Mouse (Mus musculus): ENCODE data around the gene Sympk. TPM values are rescaled to one million over a fixed set of nuclear protein-coding genes. Genes with fewer than 3 reads are reported as not detected.

Sympk gene
- polyA plus RNA-seq, 1 experiment = 90.3 TPM

- peak overlapping the region; percentile 42 for H3K4me2 ChIP-seq (ENCODE audit: low read depth)
- TF ChIP-seq MAX (IDR thresholded peaks at IDR 0.05; ENCODE audit: low read depth) (no peak), CEBPB (IDR thresholded peaks at IDR 0.05; ENCODE audit: insufficient read depth, poor library complexity, severe bottlenecking) (no peak), REST (IDR thresholded peaks at IDR 0.05; ENCODE audit: insufficient read depth, insufficient read length) (no peak), MYOG (IDR thresholded peaks at IDR 0.05; ENCODE audit: control insufficient read depth in 1 of 3, insufficient read depth in 1 of 3, insufficient read length in 2 of 3, low read depth in 2 of 3) (no peak), SRF (IDR thresholded peaks at IDR 0.05; ENCODE audit: control insufficient read depth, insufficient read length, low read depth) (no peak), TCF3 (IDR thresholded peaks at IDR 0.05; ENCODE audit: insufficient read length, low read depth) (no peak), MYOD1 (IDR thresholded peaks at IDR 0.05; ENCODE audit: control insufficient read depth in 1 of 3, insufficient read length in 2 of 3, low read depth in 2 of 3) (no peak), POLR2A (IDR thresholded peaks at IDR 0.05; ENCODE audit: insufficient read length, low read depth) (no peak), TCF12 (IDR thresholded peaks at IDR 0.05; ENCODE audit: insufficient read depth, poor library complexity, severe bottlenecking) (no peak), E2F4 (IDR thresholded peaks at IDR 0.05; ENCODE audit: insufficient read depth) (no peak), USF1 (IDR thresholded peaks at IDR 0.05; ENCODE audit: low read depth) (no peak), POLR2AphosphoS2 (IDR thresholded peaks at IDR 0.05; ENCODE audit: insufficient read length, low read depth) (no peak)
- H3ac ChIP-seq (ENCODE audit: control insufficient read depth, insufficient read length) = no peak overlapping the region
- H3K27me3 ChIP-seq (ENCODE audit: control insufficient read depth, insufficient read depth, insufficient read length) = peaks cover 3% of the 10 kb centered on the region
- H3K79me2 ChIP-seq (ENCODE audit: control insufficient read depth, insufficient read depth) = peaks cover 17% of the 10 kb centered on the region
- no peak overlapping the region for H3K4me3 ChIP-seq
- no peaks in the 10 kb centered on the region for H3K36me3 ChIP-seq (ENCODE audit: control insufficient read depth, insufficient read depth)
Measured at GRCm38 (mm10) chr7:19021048-19021447, 3.1 kb upstream of the Sympk start.

DNA sequence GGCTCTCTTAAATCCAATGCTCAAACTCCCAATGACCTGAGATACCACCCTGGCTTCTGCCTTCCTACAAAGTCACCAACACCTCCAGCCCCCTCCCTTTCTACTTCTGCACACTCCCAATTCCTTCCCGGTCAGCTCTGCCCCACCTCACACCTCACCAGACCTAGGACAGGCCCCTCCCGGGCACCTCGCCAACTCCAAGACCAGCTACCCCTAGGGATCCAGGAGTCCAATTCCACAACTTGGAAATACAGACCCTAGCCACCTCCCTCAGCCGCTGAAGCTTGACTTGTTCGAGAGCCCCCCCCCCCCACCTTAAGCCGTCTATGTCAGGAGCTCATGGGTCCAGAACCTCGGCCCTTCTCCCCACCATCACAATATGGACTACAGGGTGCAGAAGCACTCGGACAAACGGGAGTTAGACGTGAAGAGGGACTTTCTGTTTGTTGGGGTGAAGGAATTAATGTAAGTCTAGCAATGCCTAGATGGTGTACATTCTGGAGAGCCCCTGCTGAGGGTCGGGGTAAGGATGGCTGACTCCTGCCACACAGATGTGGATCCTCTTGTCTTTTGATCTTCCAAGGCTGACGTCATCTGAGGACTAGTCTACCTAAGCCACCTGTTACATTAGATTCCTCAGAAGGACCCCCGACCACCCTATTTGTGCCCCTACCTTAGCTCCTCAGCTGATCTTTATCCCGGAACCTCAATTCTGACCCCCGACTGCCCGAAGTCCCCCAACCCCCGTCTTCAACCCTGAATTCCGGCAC is 1.8 kb upstream of the Sympk start:
- Histone ChIP-seq H3K4me3 (no peak overlapping the region), H3K27me3 (ENCODE audit: control insufficient read depth, insufficient read depth, insufficient read length) (peaks cover 3% of the 10 kb centered on the region), H3K36me3 (ENCODE audit: control insufficient read depth, insufficient read depth) (no peaks in the 10 kb centered on the region), H3K79me2 (ENCODE audit: control insufficient read depth, insufficient read depth) (peaks cover 17% of the 10 kb centered on the region), H3ac (ENCODE audit: control insufficient read depth, insufficient read length) (no peak overlapping the region), H3K4me2 (ENCODE audit: low read depth) (no peak overlapping the region)
- TF ChIP-seq SRF (IDR thresholded peaks at IDR 0.05; ENCODE audit: control insufficient read depth, insufficient read length, low read depth) (no peak), REST (IDR thresholded peaks at IDR 0.05; ENCODE audit: insufficient read depth, insufficient read length) (no peak), TCF3 (IDR thresholded peaks at IDR 0.05; ENCODE audit: insufficient read length, low read depth) (no peak), POLR2A (IDR thresholded peaks at IDR 0.05; ENCODE audit: insufficient read length, low read depth) (no peak), MAX (IDR thresholded peaks at IDR 0.05; ENCODE audit: low read depth) (no peak)

- Histone ChIP-seq H3K79me2 (ENCODE audit: control insufficient read depth, insufficient read depth) (peaks cover 20% of the 10 kb centered on the region), H3K4me2 (ENCODE audit: low read depth) (peak within 1 kb of the TSS; percentile 55), H3K36me3 (ENCODE audit: control insufficient read depth, insufficient read depth) (no peaks in the 10 kb centered on the region), H3ac (ENCODE audit: control insufficient read depth, insufficient read length) (peak within 1 kb of the TSS; percentile 77), H3K4me3 (peak within 1 kb of the TSS; percentile 60), H3K27me3 (ENCODE audit: control insufficient read depth, insufficient read depth, insufficient read length) (peaks cover 3% of the 10 kb centered on the region)
- TF ChIP-seq MAX (IDR thresholded peaks at IDR 0.05; ENCODE audit: low read depth) = no peak
- TF ChIP-seq SRF (IDR thresholded peaks at IDR 0.05; ENCODE audit: control insufficient read depth, insufficient read length, low read depth) = no peak
- TF ChIP-seq E2F4 (IDR thresholded peaks at IDR 0.05; ENCODE audit: insufficient read depth) = no peak
Measured at GRCm38 (mm10) chr7:19023357-19023814, 791 bp upstream of the Sympk start, which contains the start of gene Foxa3. TSS of gene Foxa3 (minus strand) at chr7:19023538.

GRCm38 (mm10) chr7:19024581-19025255 is 541 bp downstream of the Sympk start:
- no peak for TF ChIP-seq CEBPB (IDR thresholded peaks at IDR 0.05; ENCODE audit: insufficient read depth, poor library complexity, severe bottlenecking)
- no peak for TF ChIP-seq E2F4 (IDR thresholded peaks at IDR 0.05; ENCODE audit: insufficient read depth)
- TF ChIP-seq USF1 (IDR thresholded peaks at IDR 0.05; ENCODE audit: low read depth) = no peak
- TF ChIP-seq POLR2A (IDR thresholded peaks at IDR 0.05; ENCODE audit: insufficient read length, low read depth) = no peak
- TF ChIP-seq MAX (IDR thresholded peaks at IDR 0.05; ENCODE audit: low read depth) = no peak
- no peak for TF ChIP-seq REST (IDR thresholded peaks at IDR 0.05; ENCODE audit: insufficient read depth, insufficient read length)
- TF ChIP-seq TCF12 (IDR thresholded peaks at IDR 0.05; ENCODE audit: insufficient read depth, poor library complexity, severe bottlenecking) = no peak
- no peak for TF ChIP-seq SRF (IDR thresholded peaks at IDR 0.05; ENCODE audit: control insufficient read depth, insufficient read length, low read depth)
- TF ChIP-seq MYOG (IDR thresholded peaks at IDR 0.05; ENCODE audit: control insufficient read depth in 1 of 3, insufficient read depth in 1 of 3, insufficient read length in 2 of 3, low read depth in 2 of 3) = no peak
- TF ChIP-seq POLR2AphosphoS2 (IDR thresholded peaks at IDR 0.05; ENCODE audit: insufficient read length, low read depth) = no peak
- TF ChIP-seq MYOD1 (IDR thresholded peaks at IDR 0.05; ENCODE audit: control insufficient read depth in 1 of 3, insufficient read length in 2 of 3, low read depth in 2 of 3) = no peak
- TF ChIP-seq TCF3 (IDR thresholded peaks at IDR 0.05; ENCODE audit: insufficient read length, low read depth) = no peak
- peaks cover under 1% of the 10 kb centered on the region for H3K36me3 ChIP-seq (ENCODE audit: control insufficient read depth, insufficient read depth)
- H3K4me3 ChIP-seq = peak overlapping the region; percentile 60
- H3K79me2 ChIP-seq (ENCODE audit: control insufficient read depth, insufficient read depth) = peaks cover 20% of the 10 kb centered on the region
- H3K27me3 ChIP-seq (ENCODE audit: control insufficient read depth, insufficient read depth, insufficient read length) = peaks cover 3% of the 10 kb centered on the region
- peak overlapping the region; percentile 77 for H3ac ChIP-seq (ENCODE audit: control insufficient read depth, insufficient read length)
- H3K4me2 ChIP-seq (ENCODE audit: low read depth) = peak overlapping the region; percentile 91
